Mouse (Mus musculus): ENCODE results near the gene Lhx4. TPM values are rescaled to one million over a fixed set of nuclear protein-coding genes. Genes with fewer than 3 reads are reported as not detected.

The Lhx4 gene
- total and polyA plus RNA-seq, 3 experiments, result not detected

- H3K27ac ChIP-seq (ENCODE audit: control insufficient read depth, low read depth, low read length), result no peak overlapping the region
- H3K9me3 ChIP-seq (replicated peaks; ENCODE audit: insufficient read depth, low read length), result no peaks in the 10 kb centered on the region
- DNase-seq (ENCODE audit: low read depth, low spot score), result no peak
- no peaks in the 10 kb centered on the region for H3K36me3 ChIP-seq (ENCODE audit: control insufficient read depth in 1 of 2, insufficient read depth in 2 of 2, low read length in 2 of 2)
- TF ChIP-seq HCFC1 (IDR thresholded peaks at IDR 0.05; ENCODE audit: low read depth, low read length) (no peak), ZC3H11A (IDR thresholded peaks at IDR 0.05; ENCODE audit: low read depth, low read length) (no peak), USF1 (IDR thresholded peaks at IDR 0.05; ENCODE audit: low read depth, low read length) (no peak), TBP (IDR thresholded peaks at IDR 0.05; ENCODE audit: low read depth, low read length) (no peak), GABPA (IDR thresholded peaks at IDR 0.05; ENCODE audit: low read depth, low read length) (no peak), CTCF (IDR thresholded peaks at IDR 0.05 in 2 of 3, conservative IDR thresholded peaks at IDR 0.05 in 1 of 3; ENCODE audit: control insufficient read depth in 1 of 3, insufficient read depth in 1 of 3, low read depth in 2 of 3, low read length in 3 of 3, poor library complexity in 1 of 3, severe bottlenecking in 1 of 3) (no peak), POLR2A (IDR thresholded peaks at IDR 0.05; ENCODE audit: control insufficient read depth in 1 of 2, insufficient read depth in 1 of 2, low read depth in 1 of 2, low read length in 2 of 2, poor library complexity in 1 of 2) (no peak), MAFK (IDR thresholded peaks at IDR 0.05; ENCODE audit: borderline replicate concordance, low read depth, low read length) (no peak), SIN3A (IDR thresholded peaks at IDR 0.05; ENCODE audit: low read length) (no peak), GATA1 (IDR thresholded peaks at IDR 0.05; ENCODE audit: low read depth, low read length) (no peak), ZNF384 (IDR thresholded peaks at IDR 0.05; ENCODE audit: low read depth, low read length) (no peak), RAD21 (IDR thresholded peaks at IDR 0.05; ENCODE audit: low read depth, low read length) (no peak), USF2 (IDR thresholded peaks at IDR 0.05; ENCODE audit: borderline replicate concordance in 1 of 2, insufficient read depth in 1 of 2, low read depth in 1 of 2, low read length in 2 of 2) (no peak), ELF1 (IDR thresholded peaks at IDR 0.05; ENCODE audit: low read depth, low read length) (no peak)
- H3K27me3 ChIP-seq (ENCODE audit: control insufficient read depth in 1 of 2, insufficient read depth in 2 of 2, low read length in 2 of 2), result no peaks in the 10 kb centered on the region; a peak in 2 of 4 replicates
- no peaks in the 10 kb centered on the region for H3K79me2 ChIP-seq (ENCODE audit: control insufficient read depth, insufficient read depth, low read length, poor library complexity)
- H3K9ac ChIP-seq (ENCODE audit: control insufficient read depth, low read depth, low read length, poor library complexity, severe bottlenecking), result no peak overlapping the region
- H3K4me3 ChIP-seq (ENCODE audit: control insufficient read depth in 1 of 2, insufficient read depth in 1 of 2, low read depth in 2 of 2, low read length in 2 of 2), result no peak overlapping the region
- no peaks in the 10 kb centered on the region for H3K4me1 ChIP-seq (ENCODE audit: control insufficient read depth in 1 of 2, insufficient read depth in 2 of 2, low read length in 2 of 2)
Measured at GRCm38 (mm10) chr1:155737809-155738383, 13.6 kb downstream of the Lhx4 start.

GRCm38 (mm10) chr1:155737017-155737808 is 14.3 kb downstream of the Lhx4 start:
- H3K27me3 ChIP-seq (ENCODE audit: control insufficient read depth in 1 of 2, insufficient read depth in 2 of 2, low read length in 2 of 2), result no peaks in the 10 kb centered on the region; a peak in 2 of 4 replicates

More at GRCm38 (mm10) chr1:155737017-155737808, 14.3 kb downstream of the Lhx4 start:
- TF ChIP-seq TCF12 (IDR thresholded peaks at IDR 0.05; ENCODE audit: low read depth, low read length), result no peak
- TF ChIP-seq MAX (IDR thresholded peaks at IDR 0.05; ENCODE audit: low read length), result no peak
- no peak for TF ChIP-seq USF2 (IDR thresholded peaks at IDR 0.05; ENCODE audit: borderline replicate concordance in 1 of 2, insufficient read depth in 1 of 2, low read depth in 1 of 2, low read length in 2 of 2)
- no peak for TF ChIP-seq MYC (IDR thresholded peaks at IDR 0.05; ENCODE audit: low read depth, low read length)
- no peak for TF ChIP-seq SMC3 (IDR thresholded peaks at IDR 0.05; ENCODE audit: low read depth, low read length)
- no peak for TF ChIP-seq GABPA (IDR thresholded peaks at IDR 0.05; ENCODE audit: low read depth, low read length)
- Histone ChIP-seq H3K9me3 (replicated peaks; ENCODE audit: insufficient read depth, low read length) (no peaks in the 10 kb centered on the region), H3K9ac (ENCODE audit: control insufficient read depth, low read depth, low read length, poor library complexity, severe bottlenecking) (no peak overlapping the region), H3K36me3 (ENCODE audit: control insufficient read depth in 1 of 2, insufficient read depth in 2 of 2, low read length in 2 of 2) (no peaks in the 10 kb centered on the region), H3K79me2 (ENCODE audit: control insufficient read depth, insufficient read depth, low read length, poor library complexity) (no peaks in the 10 kb centered on the region), H3K27ac (ENCODE audit: control insufficient read depth, low read depth, low read length) (no peak overlapping the region), H3K4me3 (ENCODE audit: control insufficient read depth in 1 of 2, insufficient read depth in 1 of 2, low read depth in 2 of 2, low read length in 2 of 2) (no peak overlapping the region), H3K4me1 (ENCODE audit: control insufficient read depth in 1 of 2, insufficient read depth in 2 of 2, low read length in 2 of 2) (no peaks in the 10 kb centered on the region)
- DNase-seq (ENCODE audit: low read depth, low spot score), result no peak

All from MEL (cell line).